Mouse (Mus musculus): ENCODE results near the gene Dnah9.

Gene Dnah9

GRCm38 (mm10) chr11:65794428-65795219 lies 373.7 kb downstream of the Dnah9 start:
- DNase-seq (ENCODE audit: extremely low spot score) = no peak

- DNase-seq (ENCODE audit: extremely low spot score) = peak; percentile 97
These were observed 380.2 kb downstream of the Dnah9 start, which contains the start of gene Map2k4 for GRCm38 (mm10) chr11:65788154-65788553. TSS of gene Map2k4 (minus strand) at chr11:65788297.

DNA sequence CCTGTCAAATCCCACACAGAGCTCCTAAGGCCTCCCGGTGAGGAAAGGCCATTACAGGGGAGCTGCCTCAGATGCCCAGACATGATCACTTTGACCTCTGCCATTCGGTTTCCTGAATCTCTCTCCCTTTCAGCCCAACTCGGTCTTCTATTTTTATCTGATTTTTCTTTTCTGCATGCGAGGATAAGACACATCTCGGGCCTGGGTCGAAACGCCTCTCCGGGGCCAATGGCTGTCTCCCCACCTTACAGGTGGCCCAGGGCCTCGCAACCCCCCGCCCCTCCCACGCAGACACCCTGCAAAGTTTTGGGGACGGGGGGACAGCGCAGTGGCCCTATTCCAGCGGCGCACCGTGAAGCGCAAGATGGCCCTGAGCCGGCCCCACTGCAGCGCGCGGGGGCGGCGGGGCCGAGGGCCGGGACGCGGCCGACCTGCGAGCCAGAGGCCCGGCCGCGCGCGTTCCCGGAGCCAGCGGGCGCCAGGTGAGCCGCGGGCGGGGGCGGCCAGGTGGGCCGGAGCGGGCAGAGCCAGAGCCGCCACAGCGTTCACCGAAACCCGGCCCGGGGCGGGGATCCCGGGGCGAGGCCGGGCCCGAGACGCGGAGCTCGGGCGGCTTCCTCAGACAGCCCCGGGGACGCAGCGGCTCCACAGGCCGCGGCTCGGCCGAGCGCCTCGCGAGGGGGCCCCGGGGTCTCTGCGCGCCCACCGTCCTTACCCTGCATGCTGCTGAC lies 380.8 kb downstream of the Dnah9 start:
- DNase-seq (ENCODE audit: extremely low spot score) = no peak

- DNase-seq (ENCODE audit: extremely low spot score) = no peak
These were observed 382.2 kb downstream of the Dnah9 start for GRCm38 (mm10) chr11:65786160-65786559.

DNA sequence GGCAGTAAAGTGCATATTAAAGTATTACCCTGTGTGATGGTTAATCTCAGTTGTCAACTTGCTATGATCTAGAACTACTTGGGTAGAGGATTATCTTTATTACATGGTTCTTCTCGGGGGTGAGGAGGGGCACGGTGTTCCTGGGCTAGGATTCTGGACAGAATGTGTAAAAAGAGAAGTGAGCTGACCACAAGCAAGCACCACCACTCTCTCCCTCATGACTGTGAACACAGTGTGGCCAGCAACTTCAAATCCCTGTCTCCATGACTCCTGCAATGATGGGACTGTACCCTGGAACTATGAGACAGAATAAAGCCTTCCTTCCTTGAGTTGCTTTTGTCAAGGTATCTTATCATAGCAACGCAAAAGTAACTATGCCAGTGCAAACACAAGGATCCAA lies 386.8 kb downstream of the Dnah9 start:
- DNase-seq (ENCODE audit: extremely low spot score) = no peak
